Mouse (Mus musculus): ENCODE results near the gene Rbm17.

GRCm38 (mm10) chr2:11644057-11644456 lies 40.1 kb upstream of the Rbm17 start:
- TF ChIP-seq CTCF (IDR thresholded peaks at IDR 0.05; ENCODE audit: low read depth) (no peak), EP300 (IDR thresholded peaks at IDR 0.05; ENCODE audit: low read depth) (no peak)
